Mouse (Mus musculus): Measurements from ENCODE around the gene Serinc5. TPM values are rescaled to one million over a fixed set of nuclear protein-coding genes. Genes with fewer than 3 reads are reported as not detected.
A peak's percentile ranks its signal among the peaks of the same experiment; 100 is the strongest.

Serinc5 gene
- polyA plus RNA-seq, 1 experiment from 2014 or later = 12.2 TPM

- Histone ChIP-seq H3K9ac (replicated peaks) (no peak overlapping the region), H3K9me3 (ENCODE audit: low read length) (no peaks in the 10 kb centered on the region), H3K36me3 (replicated peaks; ENCODE audit: insufficient read depth, low read length) (no peaks in the 10 kb centered on the region), H3K4me3 (ENCODE audit: low read depth, low read length) (no peak overlapping the region), H3K27ac (ENCODE audit: low read depth) (no peak overlapping the region), H3K4me1 (ENCODE audit: insufficient read depth) (peaks cover 7% of the 10 kb centered on the region), H3K27me3 (ENCODE audit: insufficient read depth, low read length) (no peaks in the 10 kb centered on the region), H3K4me2 (ENCODE audit: low read depth, low read length) (no peak overlapping the region)
- DNase-seq (no peak), ATAC-seq (no peak)
- no peak for TF ChIP-seq CTCF (IDR thresholded peaks at IDR 0.05; ENCODE audit: low read depth)
- TF ChIP-seq EP300 (IDR thresholded peaks at IDR 0.05; ENCODE audit: low read depth) = no peak
- 70% methylated on average over 8 of the region's 8 CpGs for WGBS (ENCODE audit: insufficient replicate concordance)
Observed at GRCm38 (mm10) chr13:92584094-92584717, 26.7 kb upstream of the Serinc5 start.

GRCm38 (mm10) chr13:92588704-92589103, 22.2 kb upstream of the Serinc5 start:
- peaks cover 11% of the 10 kb centered on the region; the same call in 1 of the 2 replicates for H3K4me1 ChIP-seq (ENCODE audit: insufficient read depth)
- WGBS (ENCODE audit: insufficient replicate concordance) = 57% methylated on average over 3 of the region's 3 CpGs
- no peaks in the 10 kb centered on the region for H3K27me3 ChIP-seq (ENCODE audit: insufficient read depth, low read length)
- no peak for TF ChIP-seq CTCF (IDR thresholded peaks at IDR 0.05; ENCODE audit: low read depth)
- ATAC-seq (no peak), DNase-seq (no peak)
- no peak overlapping the region for H3K4me3 ChIP-seq (ENCODE audit: low read depth, low read length)
- H3K4me2 ChIP-seq (ENCODE audit: low read depth, low read length) = no peak overlapping the region
- H3K9ac ChIP-seq (replicated peaks) = no peak overlapping the region
- no peak overlapping the region for H3K27ac ChIP-seq (ENCODE audit: low read depth)
- H3K36me3 ChIP-seq (replicated peaks; ENCODE audit: insufficient read depth, low read length) = no peaks in the 10 kb centered on the region
- no peaks in the 10 kb centered on the region for H3K9me3 ChIP-seq (ENCODE audit: low read length)

- no peaks in the 10 kb centered on the region for H3K27me3 ChIP-seq (ENCODE audit: insufficient read depth, low read length)
- no peak overlapping the region; the same call in 1 of the 2 replicates for H3K27ac ChIP-seq (ENCODE audit: low read depth)
- no peak overlapping the region for H3K9ac ChIP-seq (replicated peaks)
- ATAC-seq (no peak), DNase-seq (no peak)
- H3K9me3 ChIP-seq (ENCODE audit: low read length) = no peaks in the 10 kb centered on the region
- H3K4me3 ChIP-seq (ENCODE audit: low read depth, low read length) = no peak overlapping the region
- H3K4me2 ChIP-seq (ENCODE audit: low read depth, low read length) = no peak overlapping the region
- TF ChIP-seq EP300 (IDR thresholded peaks at IDR 0.05; ENCODE audit: low read depth) = no peak
- TF ChIP-seq CTCF (IDR thresholded peaks at IDR 0.05; ENCODE audit: low read depth) = no peak
- H3K36me3 ChIP-seq (replicated peaks; ENCODE audit: insufficient read depth, low read length) = no peaks in the 10 kb centered on the region
- peaks cover 13% of the 10 kb centered on the region; the same call in 1 of the 2 replicates for H3K4me1 ChIP-seq (ENCODE audit: insufficient read depth)
Observed at GRCm38 (mm10) chr13:92589255-92589654, 21.6 kb upstream of the Serinc5 start.

GRCm38 (mm10) chr13:92591225-92591624, 19.7 kb upstream of the Serinc5 start:
- ATAC-seq (no peak), DNase-seq (peak; percentile 5)
- H3K27ac ChIP-seq (ENCODE audit: low read depth) = no peak overlapping the region
- TF ChIP-seq EP300 (IDR thresholded peaks at IDR 0.05; ENCODE audit: low read depth) (no peak), CTCF (IDR thresholded peaks at IDR 0.05; ENCODE audit: low read depth) (no peak)
- no peak overlapping the region for H3K4me3 ChIP-seq (ENCODE audit: low read depth, low read length)
- peaks cover 24% of the 10 kb centered on the region for H3K4me1 ChIP-seq (ENCODE audit: insufficient read depth)
- no peak overlapping the region for H3K9ac ChIP-seq (replicated peaks)
- H3K9me3 ChIP-seq (ENCODE audit: low read length) = no peaks in the 10 kb centered on the region
- H3K27me3 ChIP-seq (ENCODE audit: insufficient read depth, low read length) = no peaks in the 10 kb centered on the region
- no peak overlapping the region for H3K4me2 ChIP-seq (ENCODE audit: low read depth, low read length)
- no peaks in the 10 kb centered on the region for H3K36me3 ChIP-seq (replicated peaks; ENCODE audit: insufficient read depth, low read length)
- 59% methylated on average over 3 of the region's 3 CpGs for WGBS (ENCODE audit: insufficient replicate concordance)

GRCm38 (mm10) chr13:92592268-92592785, 18.6 kb upstream of the Serinc5 start:
- WGBS (ENCODE audit: insufficient replicate concordance) = 45% methylated on average over 5 of the region's 5 CpGs
- Histone ChIP-seq H3K27me3 (ENCODE audit: insufficient read depth, low read length) (no peaks in the 10 kb centered on the region), H3K4me3 (ENCODE audit: low read depth, low read length) (no peak overlapping the region), H3K4me1 (ENCODE audit: insufficient read depth) (peaks cover 24% of the 10 kb centered on the region), H3K9ac (replicated peaks) (no peak overlapping the region), H3K36me3 (replicated peaks; ENCODE audit: insufficient read depth, low read length) (no peaks in the 10 kb centered on the region), H3K9me3 (ENCODE audit: low read length) (no peaks in the 10 kb centered on the region), H3K27ac (ENCODE audit: low read depth) (peak overlapping the region; percentile 77), H3K4me2 (ENCODE audit: low read depth, low read length) (peak overlapping the region; percentile 52)
- no peak for TF ChIP-seq CTCF (IDR thresholded peaks at IDR 0.05; ENCODE audit: low read depth)
- ATAC-seq (no peak), DNase-seq (peak; percentile 8)

- ATAC-seq (peak; percentile 91), DNase-seq (peak; percentile 69)
- Histone ChIP-seq H3K9ac (replicated peaks) (no peak overlapping the region), H3K4me3 (ENCODE audit: low read depth, low read length) (no peak overlapping the region), H3K36me3 (replicated peaks; ENCODE audit: insufficient read depth, low read length) (no peaks in the 10 kb centered on the region), H3K27me3 (ENCODE audit: insufficient read depth, low read length) (no peaks in the 10 kb centered on the region), H3K4me1 (ENCODE audit: insufficient read depth) (peaks cover 24% of the 10 kb centered on the region), H3K27ac (ENCODE audit: low read depth) (peak overlapping the region; percentile 77), H3K4me2 (ENCODE audit: low read depth, low read length) (peak overlapping the region; percentile 52), H3K9me3 (ENCODE audit: low read length) (no peaks in the 10 kb centered on the region)
- WGBS (ENCODE audit: insufficient replicate concordance) = 29% methylated on average over 12 of the region's 12 CpGs
- TF ChIP-seq EP300 (IDR thresholded peaks at IDR 0.05; ENCODE audit: low read depth) (peak; percentile 76), CTCF (IDR thresholded peaks at IDR 0.05; ENCODE audit: low read depth) (no peak)
Observed at GRCm38 (mm10) chr13:92592786-92593635, 17.9 kb upstream of the Serinc5 start.

Data from liver, postnatal 0 days (tissue).